Mouse (Mus musculus) ovary, postnatal 14 days (tissue): ENCODE results near the gene Plekhj1.

Experiments
- DNase-seq: peaks from one replicate; pipeline ENCODE4 v3.0.0; 2022; ENCODE audit warnings: low spot score

The Plekhj1 gene

GRCm38 (mm10) chr10:80777123-80777522 is 21.3 kb downstream of the Plekhj1 start:
- no peak for DNase-seq

GRCm38 (mm10) chr10:80776358-80776869 is 22.0 kb downstream of the Plekhj1 start:
- DNase-seq, result no peak

- no peak for DNase-seq
Measured at GRCm38 (mm10) chr10:80775731-80776130, 22.7 kb downstream of the Plekhj1 start.

- DNase-seq, result no peak
Measured at GRCm38 (mm10) chr10:80774981-80775380, 23.4 kb downstream of the Plekhj1 start.

- peak; percentile 76 for DNase-seq
Measured at GRCm38 (mm10) chr10:80774549-80774948, 23.9 kb downstream of the Plekhj1 start.

GRCm38 (mm10) chr10:80773816-80774215 is 24.6 kb downstream of the Plekhj1 start:
- DNase-seq, result no peak

- DNase-seq, result no peak
Measured at GRCm38 (mm10) chr10:80768365-80768764, 30.1 kb downstream of the Plekhj1 start.

GRCm38 (mm10) chr10:80766161-80766815 is 32.1 kb downstream of the Plekhj1 start:
- no peak for DNase-seq

- DNase-seq, result no peak
Measured at GRCm38 (mm10) chr10:80765746-80766145, 32.7 kb downstream of the Plekhj1 start.

GRCm38 (mm10) chr10:80763502-80763901 is 34.9 kb downstream of the Plekhj1 start:
- no peak for DNase-seq

- no peak for DNase-seq
Measured at GRCm38 (mm10) chr10:80761821-80762220, 36.6 kb downstream of the Plekhj1 start.

GRCm38 (mm10) chr10:80760596-80761524 is 37.6 kb downstream of the Plekhj1 start:
- no peak for DNase-seq

- DNase-seq, result no peak
Measured at GRCm38 (mm10) chr10:80758651-80759050, 39.8 kb downstream of the Plekhj1 start.

GRCm38 (mm10) chr10:80757717-80758116 is 40.7 kb downstream of the Plekhj1 start:
- peak; percentile 49 for DNase-seq

- no peak for DNase-seq
Measured at GRCm38 (mm10) chr10:80756967-80757366, 41.5 kb downstream of the Plekhj1 start.

- DNase-seq, result no peak
Measured at GRCm38 (mm10) chr10:80756509-80756908, 41.9 kb downstream of the Plekhj1 start.

- DNase-seq, result no peak
Measured at GRCm38 (mm10) chr10:80756099-80756498, 42.3 kb downstream of the Plekhj1 start.

- no peak for DNase-seq
Measured at GRCm38 (mm10) chr10:80755291-80756015, 43.0 kb downstream of the Plekhj1 start.

GRCm38 (mm10) chr10:80754594-80755290 is 43.7 kb downstream of the Plekhj1 start, which contains the start of gene Dot1l:
Dot1l (plus strand) TSS chr10:80755206.
- DNase-seq, result peak; percentile 97

GRCm38 (mm10) chr10:80752079-80752625 is 46.3 kb downstream of the Plekhj1 start:
- peak; percentile 62 for DNase-seq

GRCm38 (mm10) chr10:80751188-80751832 is 47.1 kb downstream of the Plekhj1 start:
- DNase-seq, result no peak
